Mouse (Mus musculus): ENCODE measurements at regions not wholly inside any gene's neighbourhood (a gene's known extent, or its start where the extent isn't known, plus 50 kb on each side); places are given as distances from the start of the nearest gene placed in this dataset.

DNA sequence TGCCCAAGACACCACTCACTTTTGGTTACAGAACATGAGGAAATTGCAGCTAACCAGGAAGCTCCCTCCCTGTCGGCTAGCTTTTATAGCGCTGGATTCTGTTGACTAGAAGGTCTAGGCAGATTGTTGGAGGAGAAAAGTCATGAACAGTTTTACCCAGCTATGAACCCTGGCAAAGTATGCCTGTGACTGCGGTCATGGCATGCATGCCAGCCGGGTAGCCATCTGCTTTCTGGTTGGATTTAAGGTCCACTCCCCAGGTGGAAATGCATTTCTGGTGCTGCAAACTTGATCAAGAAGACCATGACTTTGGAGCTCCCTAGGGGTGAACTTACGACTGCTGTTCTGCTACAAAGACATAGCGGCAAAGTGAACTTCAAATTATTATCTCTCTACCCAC lies 62.8 kb upstream of the Mylip start:
- TF ChIP-seq CTCF (IDR thresholded peaks at IDR 0.05; ENCODE audit: low read depth, low read length) (no peak), GATA1 (IDR thresholded peaks at IDR 0.05; ENCODE audit: borderline replicate concordance, low read length) (no peak), TAL1 (conservative IDR thresholded peaks at IDR 0.05; ENCODE audit: low read depth, low read length) (no peak), POLR2AphosphoS5 (IDR thresholded peaks at IDR 0.05; ENCODE audit: insufficient replicate concordance, low read depth, low read length) (no peak), GATA2 (IDR thresholded peaks at IDR 0.05; ENCODE audit: borderline replicate concordance, low read depth, low read length) (no peak)

Measured in G1E (cell line).